Mouse (Mus musculus): ENCODE data around the gene Rimkla.

- no peak for TF ChIP-seq CTCF (conservative IDR thresholded peaks at IDR 0.05; ENCODE audit: insufficient read depth, insufficient read length, low read depth, low read length)
- TF ChIP-seq POLR2A (IDR thresholded peaks at IDR 0.05; ENCODE audit: low read depth, low read length), result no peak
These were observed 38.9 kb downstream of the Rimkla start for GRCm38 (mm10) chr4:119453533-119453932.
